Mouse (Mus musculus): ENCODE measurements around the gene Gm20696.

DNA sequence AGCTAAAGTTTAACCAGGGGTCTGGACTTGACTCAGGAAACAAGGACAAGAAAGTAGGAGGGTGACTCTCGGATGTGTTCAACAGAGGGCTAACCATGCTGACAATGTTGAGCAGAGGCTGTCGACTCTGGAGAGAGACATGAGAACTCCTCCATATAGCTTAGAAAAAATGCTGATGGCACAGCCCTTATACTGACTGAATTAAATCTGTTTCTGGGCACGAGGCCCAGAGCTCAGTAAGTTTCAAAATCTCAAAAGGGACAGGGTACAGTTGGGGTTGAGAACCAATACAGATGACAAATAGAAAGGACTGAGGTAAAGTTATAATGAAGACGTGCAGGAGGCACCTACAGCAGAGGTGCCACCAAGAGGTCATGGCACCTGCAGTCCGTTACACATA is 386.0 kb downstream of the Gm20696 start:
- TF ChIP-seq ZNF384 (IDR thresholded peaks at IDR 0.05; ENCODE audit: low read depth, low read length) (no peak), MAFK (IDR thresholded peaks at IDR 0.05; ENCODE audit: insufficient read depth, low read depth, low read length) (no peak), CHD2 (IDR thresholded peaks at IDR 0.05; ENCODE audit: low read depth, low read length) (no peak)
